Mouse (Mus musculus): ENCODE measurements around the gene Zfp329. TPM values are rescaled to one million over a fixed set of nuclear protein-coding genes. Genes with fewer than 3 reads are reported as not detected.

Gene Zfp329
- polyA plus RNA-seq (2012; fragmentation: generic; extraction: Trizol) = 1 to 10 TPM in 1 of 2 experiments, under 1 TPM in 1; 0.09 to 1.7 TPM

GRCm38 (mm10) chr7:12818521-12819295 is at the start of gene Zfp329:
Gene Zfp329 (minus strand): TSS chr7:12818858.

GRCm38 (mm10) chr7:12834162-12835120 is 15.8 kb upstream of the Zfp329 start, which contains the start of gene Zfp110:
Gene Zfp110 (plus strand): TSS chr7:12834761.

GRCm38 (mm10) chr7:12802866-12803726 is 15.6 kb downstream of the Zfp329 start, which contains the start of gene Zscan18:
Gene Zscan18 (minus strand): TSS chr7:12803635.

Other genes with a start within 250 kb of the Zfp329 start
- not detected for gene Vmn2r53, start 210.1 kb downstream of the Zfp329 start, polyA plus RNA-seq (2012; fragmentation: generic; extraction: Trizol)
- gene Vmn2r54, start 178.5 kb downstream of the Zfp329 start, polyA plus RNA-seq (2012; fragmentation: generic; extraction: Trizol) = not detected
- not detected for gene Vmn2r55, start 133.9 kb downstream of the Zfp329 start, polyA plus RNA-seq (2012; fragmentation: generic; extraction: Trizol)
- gene Vmn2r56, start 83.9 kb downstream of the Zfp329 start, polyA plus RNA-seq (2012; fragmentation: generic; extraction: Trizol) = not detected
- under 1 TPM in 1 of 2 experiments, not detected in 1; 0.09 TPM for gene Zscan18, start 15.2 kb downstream of the Zfp329 start, polyA plus RNA-seq (2012; fragmentation: generic; extraction: Trizol)
- gene Zfp110, start 15.9 kb upstream of the Zfp329 start, polyA plus RNA-seq (2012; fragmentation: generic; extraction: Trizol) = 1 to 10 TPM in 1 of 2 experiments, under 1 TPM in 1; 0.46 to 6.5 TPM
- gene Zfp128, start 62.3 kb upstream of the Zfp329 start, polyA plus RNA-seq (2012; fragmentation: generic; extraction: Trizol) = 1 to 10 TPM in 1 of 2 experiments, under 1 TPM in 1; 0.20 to 2.1 TPM
- 1 to 10 TPM; 1.5 to 5.6 TPM for gene Zscan22, start 79.0 kb upstream of the Zfp329 start, polyA plus RNA-seq (2012; fragmentation: generic; extraction: Trizol)
- gene Rps5, start 103.4 kb upstream of the Zfp329 start, polyA plus RNA-seq (2012; fragmentation: generic; extraction: Trizol) = 1,000 to 10,000 TPM; 2,873 to 4,278 TPM
- 1 to 10 TPM in 1 of 2 experiments, under 1 TPM in 1; 0.30 to 1.0 TPM for gene Rnf225, start 108.6 kb upstream of the Zfp329 start, polyA plus RNA-seq (2012; fragmentation: generic; extraction: Trizol)
- gene Zfp324, start 147.0 kb upstream of the Zfp329 start, polyA plus RNA-seq (2012; fragmentation: generic; extraction: Trizol) = 1 to 10 TPM; 3.1 to 9.2 TPM
- 1 to 10 TPM; 1.5 to 3.0 TPM for gene Zfp446, start 159.0 kb upstream of the Zfp329 start, polyA plus RNA-seq (2012; fragmentation: generic; extraction: Trizol)
- under 1 TPM in 1 of 2 experiments, not detected in 1; 0.04 TPM for gene Slc27a5, start 179.3 kb upstream of the Zfp329 start, polyA plus RNA-seq (2012; fragmentation: generic; extraction: Trizol)
- gene Trim28, start 180.3 kb upstream of the Zfp329 start, polyA plus RNA-seq (2012; fragmentation: generic; extraction: Trizol) = 100 to 1,000 TPM; 465 to 613 TPM
- 10 to 100 TPM; 16.4 to 22.3 TPM for gene Zbtb45, start 191.2 kb upstream of the Zfp329 start, polyA plus RNA-seq (2012; fragmentation: generic; extraction: Trizol)
- gene Chmp2a, start 215.9 kb upstream of the Zfp329 start, polyA plus RNA-seq (2012; fragmentation: generic; extraction: Trizol) = 100 to 1,000 TPM; 141 to 255 TPM
- 100 to 1,000 TPM; 117 to 284 TPM for gene Ube2m, start 219.4 kb upstream of the Zfp329 start, polyA plus RNA-seq (2012; fragmentation: generic; extraction: Trizol)
- 1 to 10 TPM in 1 of 2 experiments, under 1 TPM in 1; 0.67 to 4.8 TPM for gene Mzf1, start 235.9 kb upstream of the Zfp329 start, polyA plus RNA-seq (2012; fragmentation: generic; extraction: Trizol)